Mouse (Mus musculus): ENCODE results near the gene Olfr605. TPM values are rescaled to one million over a fixed set of nuclear protein-coding genes. Genes with fewer than 3 reads are reported as not detected.

The Olfr605 gene
- not detected for polyA plus RNA-seq (2015; fragmentation: Illumina TruSeq; extraction: RNeasy Lipid Tissue Mini Kit (QIAGEN cat#74804); ENCODE audit: insufficient read depth, low read depth, low replicate concordance)

DNA sequence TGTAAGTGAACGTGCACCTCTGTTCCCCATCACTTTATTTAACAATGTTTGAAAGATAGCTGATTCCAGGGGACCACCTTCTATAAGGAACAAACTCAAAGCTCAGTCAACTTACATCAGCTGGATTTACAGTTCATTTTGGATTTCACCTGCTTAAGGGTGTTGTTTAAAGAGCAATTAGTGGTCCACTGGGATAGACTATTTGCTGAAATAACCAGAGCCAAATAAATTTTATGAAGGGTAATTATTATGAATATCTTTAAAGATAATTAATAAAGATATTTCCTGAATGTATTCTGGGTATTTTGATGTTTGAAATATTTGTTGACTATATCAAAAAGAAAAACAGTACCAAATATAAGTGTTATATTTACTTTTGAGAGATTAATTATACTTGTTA lies at the start of gene Olfr605:
Olfr605 (minus strand) TSS at position 101 of the 400 bp plus-strand sequence.

DNA sequence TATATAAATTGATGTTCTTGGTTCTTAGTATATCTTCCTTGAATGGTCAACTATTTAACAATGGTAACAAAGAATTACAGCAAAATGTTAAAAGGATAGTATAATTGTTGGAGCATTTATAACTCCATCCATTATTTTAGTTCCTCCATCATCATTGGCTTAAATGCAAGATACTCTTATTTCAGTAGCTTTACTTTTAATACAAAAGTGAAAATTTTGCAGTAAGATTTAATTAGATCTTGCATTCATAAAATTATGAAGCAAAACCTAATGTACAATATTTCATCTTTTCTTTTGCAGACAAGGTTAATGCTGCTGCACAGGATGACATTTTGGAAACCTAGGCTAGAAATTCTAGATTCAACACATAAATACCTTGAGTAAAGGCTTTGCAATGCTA lies 24.3 kb upstream of the Olfr605 start, which contains the start of gene Olfr608:
Olfr608 (plus strand) TSS at position 301 of the 400 bp plus-strand sequence.

DNA sequence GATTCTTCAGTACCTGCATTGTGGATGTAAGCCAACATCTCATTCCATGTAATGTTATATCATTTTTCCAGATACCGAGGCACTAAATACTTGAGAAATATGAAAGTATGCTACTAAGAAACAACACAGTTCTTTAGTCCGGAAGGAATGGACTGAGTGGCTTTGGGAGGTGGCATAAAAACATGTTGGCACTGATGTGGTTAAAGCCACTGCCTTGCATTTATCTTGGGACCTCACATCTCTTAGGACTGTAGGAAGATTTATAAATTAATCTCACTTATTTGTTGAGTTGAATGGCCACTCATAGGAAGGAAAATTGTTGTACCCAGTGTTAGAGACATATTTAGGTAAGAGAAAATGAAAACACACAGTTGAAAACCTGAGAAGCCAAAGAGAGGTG lies 3.5 kb upstream of the Olfr605 start, which contains the start of gene Olfr606:
Olfr606 (plus strand) TSS at position 301 of the 400 bp plus-strand sequence.

DNA sequence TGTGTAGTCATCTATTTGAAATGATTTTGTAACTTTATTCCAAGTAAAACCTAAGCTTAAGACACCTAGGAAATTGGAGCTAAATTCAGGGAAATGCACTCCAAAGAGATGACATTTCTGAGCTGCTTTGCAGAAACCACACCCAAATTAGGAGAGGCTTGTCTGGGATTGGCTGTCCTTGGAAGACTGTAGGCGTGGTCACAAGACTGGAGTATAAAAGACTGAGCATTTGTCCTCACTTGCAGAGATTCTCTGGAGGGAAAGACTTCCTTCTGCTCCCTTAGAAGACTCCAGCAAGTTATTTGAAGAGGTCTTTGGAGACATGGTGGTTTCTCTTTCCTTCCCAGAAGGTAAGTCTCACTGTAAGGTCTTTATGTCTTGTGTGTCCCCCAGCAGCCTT lies 30.5 kb downstream of the Olfr605 start, which contains the start of gene Usp17lc:
Usp17lc (plus strand) TSS at position 301 of the 400 bp plus-strand sequence.

Other genes with a start within 250 kb of the Olfr605 start
- gene Olfr593, start 233.6 kb downstream of the Olfr605 start, polyA plus RNA-seq (2015; fragmentation: Illumina TruSeq; extraction: RNeasy Lipid Tissue Mini Kit (QIAGEN cat#74804); ENCODE audit: insufficient read depth, low read depth, low replicate concordance) = not detected
- gene Olfr594, start 228.4 kb downstream of the Olfr605 start, polyA plus RNA-seq (2015; fragmentation: Illumina TruSeq; extraction: RNeasy Lipid Tissue Mini Kit (QIAGEN cat#74804); ENCODE audit: insufficient read depth, low read depth, low replicate concordance) = not detected
- gene Usp17ld, start 192.9 kb downstream of the Olfr605 start, polyA plus RNA-seq (2015; fragmentation: Illumina TruSeq; extraction: RNeasy Lipid Tissue Mini Kit (QIAGEN cat#74804); ENCODE audit: insufficient read depth, low read depth, low replicate concordance) = not detected
- not detected for gene Olfr596, start 139.8 kb downstream of the Olfr605 start, polyA plus RNA-seq (2015; fragmentation: Illumina TruSeq; extraction: RNeasy Lipid Tissue Mini Kit (QIAGEN cat#74804); ENCODE audit: insufficient read depth, low read depth, low replicate concordance)
- gene Olfr597, start 129.1 kb downstream of the Olfr605 start, polyA plus RNA-seq (2015; fragmentation: Illumina TruSeq; extraction: RNeasy Lipid Tissue Mini Kit (QIAGEN cat#74804); ENCODE audit: insufficient read depth, low read depth, low replicate concordance) = not detected
- gene Olfr598, start 121.9 kb downstream of the Olfr605 start, polyA plus RNA-seq (2015; fragmentation: Illumina TruSeq; extraction: RNeasy Lipid Tissue Mini Kit (QIAGEN cat#74804); ENCODE audit: insufficient read depth, low read depth, low replicate concordance) = not detected
- gene Olfr599, start 109.5 kb downstream of the Olfr605 start, polyA plus RNA-seq (2015; fragmentation: Illumina TruSeq; extraction: RNeasy Lipid Tissue Mini Kit (QIAGEN cat#74804); ENCODE audit: insufficient read depth, low read depth, low replicate concordance) = not detected
- gene Olfr600, start 95.8 kb downstream of the Olfr605 start, polyA plus RNA-seq (2015; fragmentation: Illumina TruSeq; extraction: RNeasy Lipid Tissue Mini Kit (QIAGEN cat#74804); ENCODE audit: insufficient read depth, low read depth, low replicate concordance) = not detected
- gene Olfr601, start 82.8 kb downstream of the Olfr605 start, polyA plus RNA-seq (2015; fragmentation: Illumina TruSeq; extraction: RNeasy Lipid Tissue Mini Kit (QIAGEN cat#74804); ENCODE audit: insufficient read depth, low read depth, low replicate concordance) = not detected
- gene Olfr603, start 59.3 kb downstream of the Olfr605 start, polyA plus RNA-seq (2015; fragmentation: Illumina TruSeq; extraction: RNeasy Lipid Tissue Mini Kit (QIAGEN cat#74804); ENCODE audit: insufficient read depth, low read depth, low replicate concordance) = not detected
- not detected for gene Usp17lc, start 30.4 kb downstream of the Olfr605 start, polyA plus RNA-seq (2015; fragmentation: Illumina TruSeq; extraction: RNeasy Lipid Tissue Mini Kit (QIAGEN cat#74804); ENCODE audit: insufficient read depth, low read depth, low replicate concordance)
- gene Olfr606, start 3.6 kb upstream of the Olfr605 start, polyA plus RNA-seq (2015; fragmentation: Illumina TruSeq; extraction: RNeasy Lipid Tissue Mini Kit (QIAGEN cat#74804); ENCODE audit: insufficient read depth, low read depth, low replicate concordance) = not detected
- gene Olfr607, start 18.7 kb upstream of the Olfr605 start, polyA plus RNA-seq (2015; fragmentation: Illumina TruSeq; extraction: RNeasy Lipid Tissue Mini Kit (QIAGEN cat#74804); ENCODE audit: insufficient read depth, low read depth, low replicate concordance) = not detected
- not detected for gene Olfr608, start 24.4 kb upstream of the Olfr605 start, polyA plus RNA-seq (2015; fragmentation: Illumina TruSeq; extraction: RNeasy Lipid Tissue Mini Kit (QIAGEN cat#74804); ENCODE audit: insufficient read depth, low read depth, low replicate concordance)
- gene Olfr609, start 52.6 kb upstream of the Olfr605 start, polyA plus RNA-seq (2015; fragmentation: Illumina TruSeq; extraction: RNeasy Lipid Tissue Mini Kit (QIAGEN cat#74804); ENCODE audit: insufficient read depth, low read depth, low replicate concordance) = not detected
- gene Olfr610, start 66.7 kb upstream of the Olfr605 start, polyA plus RNA-seq (2015; fragmentation: Illumina TruSeq; extraction: RNeasy Lipid Tissue Mini Kit (QIAGEN cat#74804); ENCODE audit: insufficient read depth, low read depth, low replicate concordance) = not detected
- not detected for gene Olfr611, start 75.4 kb upstream of the Olfr605 start, polyA plus RNA-seq (2015; fragmentation: Illumina TruSeq; extraction: RNeasy Lipid Tissue Mini Kit (QIAGEN cat#74804); ENCODE audit: insufficient read depth, low read depth, low replicate concordance)
- not detected for gene Olfr612, start 97.3 kb upstream of the Olfr605 start, polyA plus RNA-seq (2015; fragmentation: Illumina TruSeq; extraction: RNeasy Lipid Tissue Mini Kit (QIAGEN cat#74804); ENCODE audit: insufficient read depth, low read depth, low replicate concordance)
- not detected for gene Olfr613, start 102.6 kb upstream of the Olfr605 start, polyA plus RNA-seq (2015; fragmentation: Illumina TruSeq; extraction: RNeasy Lipid Tissue Mini Kit (QIAGEN cat#74804); ENCODE audit: insufficient read depth, low read depth, low replicate concordance)
- not detected for gene Olfr615, start 110.6 kb upstream of the Olfr605 start, polyA plus RNA-seq (2015; fragmentation: Illumina TruSeq; extraction: RNeasy Lipid Tissue Mini Kit (QIAGEN cat#74804); ENCODE audit: insufficient read depth, low read depth, low replicate concordance)
- gene Olfr616, start 123.7 kb upstream of the Olfr605 start, polyA plus RNA-seq (2015; fragmentation: Illumina TruSeq; extraction: RNeasy Lipid Tissue Mini Kit (QIAGEN cat#74804); ENCODE audit: insufficient read depth, low read depth, low replicate concordance) = not detected
- not detected for gene Olfr617, start 127.6 kb upstream of the Olfr605 start, polyA plus RNA-seq (2015; fragmentation: Illumina TruSeq; extraction: RNeasy Lipid Tissue Mini Kit (QIAGEN cat#74804); ENCODE audit: insufficient read depth, low read depth, low replicate concordance)
- gene Olfr618, start 144.7 kb upstream of the Olfr605 start, polyA plus RNA-seq (2015; fragmentation: Illumina TruSeq; extraction: RNeasy Lipid Tissue Mini Kit (QIAGEN cat#74804); ENCODE audit: insufficient read depth, low read depth, low replicate concordance) = not detected
- gene Olfr619, start 155.1 kb upstream of the Olfr605 start, polyA plus RNA-seq (2015; fragmentation: Illumina TruSeq; extraction: RNeasy Lipid Tissue Mini Kit (QIAGEN cat#74804); ENCODE audit: insufficient read depth, low read depth, low replicate concordance) = not detected
- gene Olfr620, start 167.1 kb upstream of the Olfr605 start, polyA plus RNA-seq (2015; fragmentation: Illumina TruSeq; extraction: RNeasy Lipid Tissue Mini Kit (QIAGEN cat#74804); ENCODE audit: insufficient read depth, low read depth, low replicate concordance) = not detected
- not detected for gene Olfr622, start 197.3 kb upstream of the Olfr605 start, polyA plus RNA-seq (2015; fragmentation: Illumina TruSeq; extraction: RNeasy Lipid Tissue Mini Kit (QIAGEN cat#74804); ENCODE audit: insufficient read depth, low read depth, low replicate concordance)
- gene Olfr623, start 218.3 kb upstream of the Olfr605 start, polyA plus RNA-seq (2015; fragmentation: Illumina TruSeq; extraction: RNeasy Lipid Tissue Mini Kit (QIAGEN cat#74804); ENCODE audit: insufficient read depth, low read depth, low replicate concordance) = not detected
- not detected for gene Olfr624, start 225.8 kb upstream of the Olfr605 start, polyA plus RNA-seq (2015; fragmentation: Illumina TruSeq; extraction: RNeasy Lipid Tissue Mini Kit (QIAGEN cat#74804); ENCODE audit: insufficient read depth, low read depth, low replicate concordance)
- gene Olfr625-ps1, start 237.3 kb upstream of the Olfr605 start, polyA plus RNA-seq (2015; fragmentation: Illumina TruSeq; extraction: RNeasy Lipid Tissue Mini Kit (QIAGEN cat#74804); ENCODE audit: insufficient read depth, low read depth, low replicate concordance) = not detected